Mouse (Mus musculus) gastrocnemius, adult 8-10 months (tissue): ENCODE data around the gene Atp6v0e. TPM values are rescaled to one million over a fixed set of nuclear protein-coding genes. Genes with fewer than 3 reads are reported as not detected.

Experiments
- DNase-seq, 2 experiments: peaks; one replicate each; pipeline ENCODE4 v3.0.0; 2022; ENCODE audit warnings: low spot score in 2 of 2
- total RNA-seq, 4 experiments: library from RNA; stranded (reverse); gene quantifications; 2 replicates each; pipeline ENCODE4 v1.2.4; 2022

The Atp6v0e gene
- total RNA-seq, 4 experiments from 2014 or later, result 42.0 to 50.3 (median 45.8) TPM

DNA sequence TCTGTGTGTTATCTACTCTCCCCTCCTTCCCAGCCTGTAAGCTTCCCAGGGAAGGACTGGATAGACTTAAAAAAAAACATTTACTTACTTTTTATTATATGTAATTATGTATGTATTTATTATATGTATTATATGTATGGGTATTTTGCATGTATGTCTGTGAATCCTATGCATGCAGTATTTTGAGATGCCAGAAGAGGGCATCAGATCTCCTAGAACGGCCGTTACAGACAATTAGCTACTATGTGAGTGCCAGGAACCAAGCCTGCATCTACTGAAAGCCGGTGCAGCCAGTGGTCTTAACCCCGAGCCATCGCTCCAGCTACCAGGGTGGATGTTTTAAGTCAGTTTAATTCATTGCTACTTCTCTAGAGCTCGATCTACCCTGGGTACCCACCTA lies 18.2 kb downstream of the Atp6v0e start:
- no peak for DNase-seq

GRCm38 (mm10) chr17:26686334-26687000 lies 23.4 kb downstream of the Atp6v0e start:
- no peak for DNase-seq

DNA sequence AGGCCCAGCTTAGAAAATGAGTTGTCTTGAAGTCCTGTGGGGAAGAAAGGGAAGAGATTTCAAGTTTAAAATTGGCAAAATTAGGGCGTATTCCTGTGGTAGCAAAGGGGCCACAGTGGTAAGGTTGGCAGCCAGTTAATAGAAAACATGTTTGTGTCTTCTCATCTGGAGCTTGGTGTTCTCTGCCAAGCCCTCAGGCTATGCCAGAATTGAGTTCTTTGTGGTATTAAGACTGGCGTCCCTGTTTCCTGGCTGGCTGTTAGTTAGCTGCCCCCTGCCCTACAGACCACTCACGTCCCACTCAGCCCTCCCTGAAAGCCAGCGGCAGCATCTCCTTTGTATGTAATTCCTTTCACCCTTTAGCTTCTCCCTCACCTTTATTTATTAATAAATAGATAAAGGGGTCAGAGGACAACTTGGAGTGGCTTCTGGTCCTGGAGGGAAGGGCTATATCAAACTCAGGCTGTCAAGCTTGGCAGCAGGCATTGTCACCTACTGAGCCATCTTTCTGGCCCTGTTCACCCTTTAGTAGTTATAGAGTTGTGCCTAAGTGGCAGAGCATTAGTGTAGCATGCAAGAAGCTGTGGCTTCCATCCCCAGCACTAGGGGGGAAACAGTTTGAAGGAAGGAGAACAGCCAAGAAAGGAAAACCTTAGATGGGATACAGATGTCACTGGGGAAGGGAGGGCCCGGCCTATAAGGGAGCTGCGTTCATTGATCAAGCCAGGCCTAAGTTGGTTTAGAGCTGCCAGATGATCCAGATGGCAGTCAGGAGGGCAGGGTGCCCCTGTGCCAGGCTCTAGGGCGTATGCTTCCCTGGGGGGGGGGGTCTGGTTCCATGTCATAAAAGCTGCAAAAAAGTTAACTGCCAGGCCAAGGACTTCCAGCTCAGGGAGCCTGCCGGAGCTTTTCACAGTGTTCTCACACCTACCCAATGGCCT lies 26.0 kb downstream of the Atp6v0e start:
- no peak for DNase-seq

DNA sequence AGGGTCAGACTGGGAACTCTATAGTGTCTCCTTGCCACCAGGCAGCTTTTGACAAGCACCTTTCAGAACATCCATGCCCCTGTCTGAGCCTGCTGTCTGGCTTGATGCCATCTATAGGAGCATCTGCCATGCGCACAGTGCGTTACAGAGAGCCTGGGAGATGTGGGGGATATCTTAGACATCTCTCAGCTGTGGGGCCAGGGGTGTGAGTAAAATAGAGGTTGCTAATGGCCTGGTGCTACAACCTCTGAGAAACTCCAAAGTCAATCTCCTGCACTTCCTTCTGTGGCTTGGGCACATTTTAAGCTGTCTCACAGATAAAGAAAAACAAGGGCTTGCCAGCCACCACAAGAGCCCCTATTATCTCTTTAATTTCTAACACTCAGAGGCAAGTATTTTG lies 26.8 kb downstream of the Atp6v0e start:
- DNase-seq, result no peak

DNA sequence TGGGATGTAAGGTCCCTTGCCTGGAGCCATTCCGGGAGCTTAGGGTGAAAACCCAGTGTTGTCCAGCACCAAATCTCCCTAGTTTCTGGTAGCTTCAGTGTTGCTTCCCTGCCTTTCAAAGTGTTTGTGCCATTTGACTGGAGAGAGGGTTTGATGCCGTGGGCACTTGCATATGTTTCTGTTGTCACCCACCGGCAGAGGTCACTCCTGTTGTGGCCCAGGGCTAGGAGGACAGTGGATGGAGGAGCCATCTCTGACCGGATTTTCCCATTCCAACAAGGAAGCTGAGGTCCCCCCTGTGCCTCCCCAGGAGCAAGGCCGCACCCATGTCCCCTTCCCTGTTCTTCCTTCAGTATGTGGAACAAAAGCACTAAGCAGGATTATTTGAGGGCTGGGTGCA lies 27.2 kb downstream of the Atp6v0e start:
- DNase-seq, result no peak

DNA sequence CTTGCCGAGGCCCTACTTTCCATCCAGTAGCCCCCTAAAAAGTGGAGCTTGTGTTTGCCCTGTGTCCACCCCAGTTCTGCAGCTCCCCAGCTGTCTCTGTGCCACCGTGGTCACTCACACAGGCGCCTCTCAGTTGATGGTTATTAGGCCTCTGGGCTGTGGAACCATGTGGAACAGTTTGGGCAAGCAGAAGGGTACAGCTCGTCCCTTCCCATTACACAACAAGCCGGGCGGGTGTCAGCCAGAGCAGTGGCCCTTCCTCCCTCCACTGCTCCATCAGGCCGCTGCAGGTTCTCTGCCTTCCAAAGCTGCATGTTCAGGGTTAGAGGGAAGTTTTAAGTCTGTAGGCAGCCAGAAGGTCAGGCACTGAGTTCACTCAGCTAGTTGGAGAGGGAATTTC lies 28.1 kb downstream of the Atp6v0e start:
- peak in 1 of 2 experiments; percentile 57 for DNase-seq

DNA sequence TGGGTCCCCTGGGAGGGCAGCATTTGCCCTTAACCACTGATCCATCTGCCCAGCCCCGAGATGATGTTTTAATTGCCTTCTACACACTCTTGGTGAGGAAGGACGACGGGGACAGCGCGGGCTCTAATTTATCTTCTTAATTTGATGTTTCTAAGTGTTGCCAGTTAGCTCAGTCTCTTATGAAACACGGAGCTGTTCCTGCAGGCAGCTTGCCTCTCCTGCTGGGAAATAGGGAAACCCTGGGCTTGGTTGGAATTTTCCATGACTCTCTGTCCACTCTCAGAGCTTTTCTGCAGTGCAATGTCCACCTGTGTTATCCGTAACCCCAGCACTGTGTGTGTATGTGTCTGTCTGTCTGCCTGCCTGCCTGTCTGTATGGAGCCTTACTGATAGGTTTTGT lies 30.4 kb downstream of the Atp6v0e start:
- no peak for DNase-seq

GRCm38 (mm10) chr17:26694171-26694570 lies 31.1 kb downstream of the Atp6v0e start:
- DNase-seq, result no peak

GRCm38 (mm10) chr17:26695193-26695592 lies 32.2 kb downstream of the Atp6v0e start:
- no peak for DNase-seq

DNA sequence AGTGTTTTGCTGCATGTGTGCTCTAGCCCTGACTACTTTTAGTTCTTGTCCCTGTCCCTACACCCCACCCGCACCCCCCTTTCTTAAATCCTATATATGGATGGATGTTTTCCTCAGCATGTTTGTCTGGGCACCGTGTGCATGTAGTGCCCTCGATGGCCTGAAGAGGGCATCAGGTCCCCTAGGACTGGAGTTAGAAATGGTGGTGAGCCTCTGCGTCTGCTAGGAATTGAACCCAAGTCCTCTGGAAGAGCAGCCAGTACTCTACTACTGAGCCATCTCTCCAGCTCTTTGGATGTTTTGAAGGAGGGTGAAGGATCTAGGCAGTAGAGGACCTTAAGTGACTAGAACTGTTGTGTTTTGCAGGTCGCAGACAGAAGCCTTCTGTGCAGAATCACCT lies 35.8 kb downstream of the Atp6v0e start:
- no peak for DNase-seq

DNA sequence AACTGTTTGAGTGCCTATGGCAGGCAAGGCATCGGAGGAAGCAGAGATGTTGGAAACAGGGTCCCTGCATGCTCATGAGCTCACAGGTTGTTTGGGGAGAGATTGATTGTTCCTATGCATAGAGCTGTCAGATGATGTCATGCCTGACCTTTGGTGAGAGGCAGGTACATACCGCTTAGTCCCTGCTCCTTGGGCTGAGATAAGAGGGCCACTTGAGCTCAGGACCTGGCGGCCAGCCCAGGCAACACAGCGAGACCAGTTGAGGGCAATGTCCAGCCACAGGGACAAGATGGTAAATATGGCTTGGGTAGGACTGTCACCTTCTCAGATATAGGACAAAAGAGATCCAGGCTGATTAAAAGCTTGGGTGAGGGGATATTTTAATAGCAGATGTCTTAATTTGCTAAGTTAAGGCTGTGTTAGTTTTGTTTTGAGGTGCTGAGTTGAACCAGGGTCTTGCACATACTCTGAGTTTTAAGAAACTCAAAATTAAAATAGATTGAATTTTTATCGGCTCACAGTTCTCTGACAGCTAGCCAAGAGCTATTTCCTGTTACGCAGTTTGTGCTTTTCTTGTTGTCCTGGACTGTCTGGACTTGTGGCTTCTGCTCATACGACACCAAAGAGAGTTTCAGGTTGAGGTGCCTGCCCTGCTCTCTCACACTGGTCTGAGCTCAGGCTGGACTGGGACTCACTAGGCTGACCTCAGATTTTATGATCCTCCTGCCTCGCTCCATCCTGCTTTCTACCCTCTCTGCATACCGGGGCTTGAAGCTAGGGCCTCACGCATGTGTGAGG lies 37.0 kb downstream of the Atp6v0e start:
- DNase-seq, result peak in 1 of 2 experiments; percentile 17

- DNase-seq, result no peak
Measured at GRCm38 (mm10) chr17:26701565-26701964, 38.5 kb downstream of the Atp6v0e start.

GRCm38 (mm10) chr17:26702621-26703020 lies 39.6 kb downstream of the Atp6v0e start:
- DNase-seq, result no peak

GRCm38 (mm10) chr17:26703671-26704070 lies 40.6 kb downstream of the Atp6v0e start:
- no peak for DNase-seq

DNA sequence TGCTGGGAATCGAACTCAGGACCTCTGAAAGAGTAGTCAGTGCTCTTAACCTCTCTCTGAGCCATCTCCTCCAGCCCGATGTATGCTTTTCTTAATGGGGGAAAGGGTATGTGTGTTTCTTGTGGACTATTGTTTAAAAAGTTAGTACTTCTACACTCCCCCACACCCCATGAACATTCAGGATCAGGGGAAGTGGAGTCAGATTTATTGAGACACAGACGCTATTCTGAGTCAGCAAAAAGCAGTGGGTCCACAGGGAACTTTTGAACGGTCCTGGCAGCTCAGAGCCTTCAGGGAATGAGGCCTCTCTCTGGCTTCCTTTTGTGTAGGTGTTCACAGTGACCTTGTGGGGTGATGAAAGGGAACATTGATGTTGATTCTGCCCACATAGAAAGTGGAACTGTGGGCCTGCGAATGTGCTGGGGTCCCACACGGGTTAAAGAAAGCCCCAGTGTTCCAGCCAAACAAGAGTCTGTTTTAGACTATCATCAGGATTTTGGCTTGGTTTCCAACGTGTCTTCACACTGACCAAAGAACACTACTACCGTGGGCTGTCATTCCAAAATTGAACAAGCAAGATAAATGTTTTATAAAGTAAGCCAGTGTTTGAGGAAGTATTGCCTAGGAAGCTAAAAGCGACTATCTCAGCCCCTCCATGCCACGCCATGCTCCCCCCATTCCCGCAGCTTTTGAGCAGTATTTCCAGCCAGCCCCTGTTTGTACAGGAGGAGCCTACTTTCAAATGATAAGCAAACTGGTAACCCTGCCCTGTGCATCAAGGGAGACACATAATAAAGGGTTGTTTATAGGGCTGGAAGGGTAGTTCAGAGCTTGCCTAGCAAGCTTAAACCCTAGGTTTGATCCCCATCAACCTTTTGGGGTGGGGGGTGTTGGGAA lies 42.7 kb downstream of the Atp6v0e start:
- DNase-seq, result no peak

DNA sequence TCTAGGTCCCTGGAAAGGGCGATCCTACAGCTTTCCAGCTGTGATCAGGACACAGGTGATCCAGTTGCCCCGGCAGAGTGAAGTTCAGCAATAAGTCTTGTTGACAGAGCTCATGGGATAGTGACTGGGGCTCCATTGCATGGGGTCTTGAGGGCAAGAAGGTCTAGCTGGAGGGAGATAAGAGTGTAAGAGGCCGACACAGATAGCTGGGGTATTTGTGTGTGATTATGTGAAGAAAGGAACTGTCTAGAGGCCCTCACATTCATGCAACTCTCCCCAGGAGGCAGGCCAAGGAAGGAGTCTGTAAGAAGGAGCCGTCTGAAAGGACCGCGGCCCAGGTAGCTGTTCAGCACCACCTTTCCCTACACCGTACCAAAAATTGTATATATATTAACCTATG lies 44.0 kb downstream of the Atp6v0e start:
- DNase-seq, result no peak

- DNase-seq, result no peak
Measured at GRCm38 (mm10) chr17:26708499-26708898, 45.5 kb downstream of the Atp6v0e start.

DNA sequence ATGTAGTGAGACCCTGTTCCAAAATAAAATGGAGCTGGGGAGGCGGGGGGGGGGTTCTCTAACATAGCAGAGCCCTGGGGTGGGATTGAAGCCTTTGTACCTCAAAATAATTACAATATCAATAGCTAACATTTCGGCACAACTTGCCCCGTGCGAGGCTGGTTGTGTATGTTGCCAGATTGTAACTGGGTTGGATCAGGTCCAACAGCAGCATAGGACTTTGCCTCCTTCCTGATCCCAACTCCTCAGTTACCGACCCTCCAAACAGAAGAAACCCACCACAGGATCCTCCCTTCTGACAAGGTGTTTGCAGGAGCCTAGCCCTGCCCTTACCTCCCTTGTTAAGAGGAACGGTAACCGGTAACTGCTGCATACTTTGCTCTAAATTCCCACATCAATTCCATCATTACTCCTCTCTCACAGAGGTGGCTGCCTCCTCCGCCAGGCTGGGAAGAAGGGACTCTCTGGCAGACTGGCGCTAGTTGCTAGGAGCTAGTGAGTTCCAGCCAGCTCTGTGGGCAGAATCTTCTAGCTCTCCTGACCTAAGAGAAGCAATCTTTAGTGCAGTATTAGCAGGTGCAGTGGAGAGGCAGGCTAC lies 46.1 kb downstream of the Atp6v0e start:
- no peak for DNase-seq

GRCm38 (mm10) chr17:26710049-26710448 lies 47.0 kb downstream of the Atp6v0e start:
- no peak for DNase-seq

- DNase-seq, result peak; percentile 97 to 98
Measured at GRCm38 (mm10) chr17:26715271-26715758, 52.3 kb downstream of the Atp6v0e start, which contains the start of gene Crebrf. Crebrf (plus strand) TSS chr17:26715650.
